Mouse (Mus musculus) forebrain, embryonic 14.5 days (tissue): ENCODE results near the gene Mief2. TPM values are rescaled to one million over a fixed set of nuclear protein-coding genes. Genes with fewer than 3 reads are reported as not detected.

Experiments
- ATAC-seq: fragments of 200-750 bp; cut with Nextera tagmentation; 2 replicates; pipeline ENCODE4 v1.8.0; 2017; ENCODE audit warnings: mild to moderate bottlenecking, moderate library complexity
- DNase-seq: peaks from one replicate; pipeline ENCODE4 v3.0.0-alpha.2; 2015; ENCODE audit warnings: low spot score
- H3K27ac ChIP-seq: fragments of 300-500 bp; sonication (generic); 2 replicates; pipeline ENCODE4 v1.5.1; 2014; ENCODE audit warnings: low read depth, mild to moderate bottlenecking, control low read depth, low read length, moderate library complexity
- H3K27me3 ChIP-seq: fragments of 300-500 bp; sonication (generic); replicated peaks from 2 replicates; pipeline ENCODE4 v1.6.1; 2014; ENCODE audit warnings: low read length, control low read depth, mixed read lengths; ENCODE audit not compliant: control insufficient read depth, insufficient read depth
- H3K36me3 ChIP-seq: fragments of 300-500 bp; sonication (generic); 2 replicates; pipeline ENCODE4 v1.6.1; 2014; ENCODE audit warnings: low read length, control low read depth; ENCODE audit not compliant: control insufficient read depth, insufficient read depth
- H3K4me1 ChIP-seq: fragments of 300-500 bp; sonication (generic); 2 replicates; pipeline ENCODE4 v1.6.1; 2014; ENCODE audit warnings: antibody characterized with exemption, low read length, control low read depth; ENCODE audit not compliant: control insufficient read depth, insufficient read depth
- H3K4me2 ChIP-seq: fragments of 300-500 bp; sonication (generic); 2 replicates; pipeline ENCODE4 v1.6.1; 2014; ENCODE audit warnings: mild to moderate bottlenecking, control low read depth, low read length
- H3K4me3 ChIP-seq: fragments of 300-500 bp; sonication (generic); 2 replicates; pipeline ENCODE4 v1.5.1; 2014; ENCODE audit warnings: low read depth, low read length, control low read depth
- H3K9ac ChIP-seq: fragments of 300-500 bp; sonication (generic); 2 replicates; pipeline ENCODE4 v1.6.1; 2014; ENCODE audit warnings: mild to moderate bottlenecking, low read length, control low read depth, moderate library complexity
- H3K9me3 ChIP-seq: fragments of 300-500 bp; sonication (generic); replicated peaks from 2 replicates; pipeline ENCODE4 v1.6.1; 2016; ENCODE audit warnings: low read length, control low read depth, mixed read lengths; ENCODE audit not compliant: control insufficient read depth
- WGBS: fragments of 180-500 bp; shearing (Covaris S2); extraction: QIAGEN DNeasy Blood & Tissue Kit; methylation state at CpG from one replicate; pipeline ENCODE4 v1.1.7; 2014; 5-methylcytosine and 5-hydroxymethylcytosine counted together
- polyA plus RNA-seq: library from polyadenylated mRNA; unstranded; fragments of >200 nt; fragmentation: Nextera tagmentation; extraction: Ambion mirVana; gene quantifications from 2 replicates; pipeline ENCODE4 v1.2.1, GENCODE M21; 2014

The Mief2 gene
- polyA plus RNA-seq, 1 experiment from 2014 or later: 20.7 TPM

GRCm38 (mm10) chr11:60731251-60731650, 3.1 kb downstream of the Mief2 start:
- H3K9me3 ChIP-seq: no peaks in the 10 kb centered on the region
- no peak overlapping the region for H3K4me2 ChIP-seq
- 91% methylated on average over 13 of the region's 14 CpGs for WGBS
- H3K9ac ChIP-seq: no peak overlapping the region
- H3K36me3 ChIP-seq: peaks cover 36% of the 10 kb centered on the region
- H3K4me1 ChIP-seq: peaks cover 12% of the 10 kb centered on the region
- H3K4me3 ChIP-seq: no peak overlapping the region
- DNase-seq (no peak), ATAC-seq (no peak)
- no peak overlapping the region for H3K27ac ChIP-seq
- no peaks in the 10 kb centered on the region for H3K27me3 ChIP-seq

DNA sequence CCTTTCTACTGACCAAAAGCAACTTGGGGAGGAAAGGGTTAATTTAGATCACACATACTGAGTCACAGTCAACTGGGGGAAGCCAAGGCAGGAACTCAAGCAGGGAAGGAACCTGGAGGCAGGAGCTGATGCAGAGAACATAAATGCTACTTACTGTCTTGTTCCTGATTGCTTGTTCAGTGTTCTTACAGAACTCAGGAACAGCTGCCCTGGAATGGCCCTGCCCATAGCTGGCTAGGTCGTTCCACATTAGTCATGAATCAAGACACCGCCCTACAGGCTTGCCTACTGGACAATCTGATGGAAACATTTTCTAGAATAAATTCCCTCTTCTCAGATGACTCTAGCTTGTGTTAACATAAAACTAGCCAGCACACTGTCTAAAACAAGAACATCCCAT, 6.0 kb downstream of the Mief2 start:
- DNase-seq (no peak), ATAC-seq (no peak)
- Histone ChIP-seq H3K27me3 (no peaks in the 10 kb centered on the region), H3K27ac (no peak overlapping the region), H3K4me3 (no peak overlapping the region), H3K4me1 (no peaks in the 10 kb centered on the region), H3K9me3 (no peaks in the 10 kb centered on the region), H3K9ac (no peak overlapping the region), H3K36me3 (peaks cover 41% of the 10 kb centered on the region), H3K4me2 (no peak overlapping the region)
- 91% methylated on average over 2 of the region's 2 CpGs for WGBS

GRCm38 (mm10) chr11:60735191-60735590, 7.0 kb downstream of the Mief2 start:
- Histone ChIP-seq H3K4me2 (no peak overlapping the region), H3K27me3 (no peaks in the 10 kb centered on the region), H3K27ac (no peak overlapping the region), H3K36me3 (peaks cover 50% of the 10 kb centered on the region), H3K4me1 (no peaks in the 10 kb centered on the region), H3K4me3 (no peak overlapping the region), H3K9ac (no peak overlapping the region), H3K9me3 (no peaks in the 10 kb centered on the region)
- 75% methylated on average over 5 of the region's 5 CpGs for WGBS
- no peak for ATAC-seq
- no peak for DNase-seq

- ATAC-seq (no peak), DNase-seq (no peak)
- H3K4me1 ChIP-seq: no peaks in the 10 kb centered on the region
- H3K9ac ChIP-seq: no peak overlapping the region
- H3K27me3 ChIP-seq: no peaks in the 10 kb centered on the region
- no peak overlapping the region for H3K27ac ChIP-seq
- H3K9me3 ChIP-seq: no peaks in the 10 kb centered on the region
- 79% methylated on average over 3 of the region's 3 CpGs for WGBS
- no peak overlapping the region for H3K4me2 ChIP-seq
- peaks cover 49% of the 10 kb centered on the region for H3K36me3 ChIP-seq
- no peak overlapping the region for H3K4me3 ChIP-seq
Observed at GRCm38 (mm10) chr11:60736491-60736890, 8.3 kb downstream of the Mief2 start.

GRCm38 (mm10) chr11:60737450-60737849, 9.3 kb downstream of the Mief2 start:
- Histone ChIP-seq H3K4me2 (no peak overlapping the region), H3K4me3 (no peak overlapping the region), H3K9me3 (no peaks in the 10 kb centered on the region), H3K27ac (no peak overlapping the region), H3K9ac (no peak overlapping the region), H3K36me3 (peaks cover 49% of the 10 kb centered on the region), H3K27me3 (no peaks in the 10 kb centered on the region), H3K4me1 (no peaks in the 10 kb centered on the region)
- DNase-seq: no peak
- no peak for ATAC-seq

DNA sequence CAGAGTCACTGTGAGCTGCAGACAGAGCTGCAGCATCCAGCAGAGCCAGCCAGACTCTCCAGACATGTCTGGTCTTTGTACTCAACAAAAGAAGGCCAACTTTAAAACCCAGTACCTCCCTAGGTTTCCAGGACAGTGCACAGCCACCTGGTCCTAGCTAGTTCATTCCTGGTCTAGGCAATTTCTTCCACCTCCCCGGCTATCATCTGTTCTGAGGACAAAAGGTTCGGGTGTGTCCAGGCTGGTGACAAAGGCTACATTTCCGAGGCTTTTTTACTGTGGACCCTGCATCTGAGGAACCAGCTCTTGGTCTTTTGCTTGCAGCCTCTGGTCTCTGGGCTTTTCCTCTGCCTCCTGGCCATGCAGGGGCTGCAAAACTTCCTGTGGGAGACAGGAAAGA, 12.1 kb downstream of the Mief2 start:
- no peaks in the 10 kb centered on the region for H3K27me3 ChIP-seq
- H3K4me2 ChIP-seq: no peak overlapping the region
- no peak for ATAC-seq
- H3K4me1 ChIP-seq: no peaks in the 10 kb centered on the region
- H3K9ac ChIP-seq: no peak overlapping the region
- no peak overlapping the region for H3K4me3 ChIP-seq
- DNase-seq: no peak
- peaks cover 65% of the 10 kb centered on the region for H3K36me3 ChIP-seq
- H3K9me3 ChIP-seq: no peaks in the 10 kb centered on the region
- 79% methylated on average over 3 of the region's 3 CpGs for WGBS
- H3K27ac ChIP-seq: no peak overlapping the region

DNA sequence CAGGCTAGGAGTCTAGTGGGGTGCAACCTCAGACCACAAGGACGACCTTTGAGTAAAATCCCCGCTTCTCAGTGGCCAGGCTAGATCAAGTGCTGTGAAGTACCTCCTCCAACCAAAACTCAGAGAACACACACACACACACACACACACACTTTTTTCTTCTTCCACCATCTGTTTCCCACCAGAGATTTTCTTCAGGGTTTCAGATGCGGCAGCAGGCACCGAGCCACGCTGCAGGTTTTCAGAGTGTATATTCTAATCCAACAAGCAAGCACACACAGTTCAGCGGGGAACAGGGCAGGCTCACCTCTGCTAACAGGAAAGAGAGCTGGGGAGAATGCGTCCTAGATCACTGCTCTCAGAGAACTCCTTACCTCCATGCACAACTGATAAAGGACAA, 27.4 kb downstream of the Mief2 start:
- ATAC-seq (no peak), DNase-seq (no peak)
- Histone ChIP-seq H3K9me3 (no peaks in the 10 kb centered on the region), H3K4me3 (no peak overlapping the region), H3K4me2 (no peak overlapping the region), H3K27me3 (no peaks in the 10 kb centered on the region), H3K4me1 (no peaks in the 10 kb centered on the region), H3K9ac (no peak overlapping the region), H3K36me3 (peaks cover 74% of the 10 kb centered on the region), H3K27ac (no peak overlapping the region)
- WGBS: 92% methylated on average over 7 of the region's 7 CpGs

GRCm38 (mm10) chr11:60761681-60762080, 33.5 kb downstream of the Mief2 start:
- Histone ChIP-seq H3K4me2 (no peak overlapping the region), H3K27ac (no peak overlapping the region), H3K9me3 (no peaks in the 10 kb centered on the region), H3K4me3 (no peak overlapping the region), H3K4me1 (no peaks in the 10 kb centered on the region), H3K36me3 (peaks cover 37% of the 10 kb centered on the region), H3K9ac (no peak overlapping the region), H3K27me3 (no peaks in the 10 kb centered on the region)
- 97% methylated on average over 3 of the region's 3 CpGs for WGBS
- ATAC-seq (no peak), DNase-seq (no peak)

DNA sequence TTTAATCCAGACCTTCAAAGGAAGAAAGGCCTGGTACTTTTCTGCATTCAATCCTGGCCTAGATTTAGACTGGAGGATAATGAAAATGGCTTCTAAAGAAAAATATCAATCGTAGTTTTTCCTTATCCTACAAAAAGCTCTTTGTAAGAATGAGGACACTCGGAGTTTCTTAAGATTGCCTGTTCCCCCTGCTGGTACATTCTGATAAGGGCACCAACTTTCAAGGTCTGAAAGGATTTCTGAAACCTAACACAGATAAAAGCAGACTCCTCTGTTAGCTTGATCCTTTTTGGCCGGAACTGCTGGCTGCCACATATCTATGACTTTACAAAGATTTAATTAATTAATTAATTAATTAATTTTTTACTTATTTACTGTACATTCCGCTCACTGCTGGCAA, 38.8 kb downstream of the Mief2 start:
- no peak for DNase-seq
- Histone ChIP-seq H3K9me3 (no peaks in the 10 kb centered on the region), H3K4me3 (no peak overlapping the region), H3K27me3 (no peaks in the 10 kb centered on the region), H3K4me1 (no peaks in the 10 kb centered on the region), H3K36me3 (peaks cover under 1% of the 10 kb centered on the region; the same call in 1 of the 2 replicates), H3K27ac (no peak overlapping the region), H3K9ac (no peak overlapping the region), H3K4me2 (no peak overlapping the region)
- 83% methylated on average over 4 of the region's 4 CpGs for whole genome bisulfite sequencing
- no peak for ATAC-seq
